Mouse (Mus musculus): ENCODE data around the gene Vps37d. TPM values are rescaled to one million over a fixed set of nuclear protein-coding genes. Genes with fewer than 3 reads are reported as not detected.

Vps37d gene
- polyA plus RNA-seq, 1 experiment from 2014 or later, result 2.9 TPM

GRCm38 (mm10) chr5:135078482-135078810 is 380 bp upstream of the Vps37d start:
- Histone ChIP-seq H3K9ac (ENCODE audit: low read depth, low read length) (peak overlapping the region; percentile 95), H3K36me3 (ENCODE audit: control insufficient read depth, insufficient read depth, low read length) (no peaks in the 10 kb centered on the region), H3K9me3 (ENCODE audit: control insufficient read depth, low read length) (no peaks in the 10 kb centered on the region), H3K27ac (ENCODE audit: low read length) (no peak overlapping the region), H3K4me3 (ENCODE audit: low read length) (peak overlapping the region; percentile 83), H3K4me1 (ENCODE audit: control insufficient read depth, insufficient read depth, low read length) (peaks cover 20% of the 10 kb centered on the region), H3K4me2 (ENCODE audit: low read depth, low read length) (peak overlapping the region; percentile 95), H3K27me3 (replicated peaks; ENCODE audit: control insufficient read depth, insufficient read depth, low read length) (no peaks in the 10 kb centered on the region)
- no peak; the same call in 1 of the 2 replicates for ATAC-seq
- 2% methylated on average over 11 of the region's 11 CpGs for WGBS

- Histone ChIP-seq H3K36me3 (ENCODE audit: control insufficient read depth, insufficient read depth, low read length) (no peaks in the 10 kb centered on the region), H3K4me2 (ENCODE audit: low read depth, low read length) (peak overlapping the region; percentile 95), H3K27ac (ENCODE audit: low read length) (peak overlapping the region; percentile 23; the same call in 1 of the 2 replicates), H3K4me3 (ENCODE audit: low read length) (peak overlapping the region; percentile 83), H3K9ac (ENCODE audit: low read depth, low read length) (peak overlapping the region; percentile 95), H3K27me3 (replicated peaks; ENCODE audit: control insufficient read depth, insufficient read depth, low read length) (no peaks in the 10 kb centered on the region), H3K4me1 (ENCODE audit: control insufficient read depth, insufficient read depth, low read length) (peaks cover 22% of the 10 kb centered on the region), H3K9me3 (ENCODE audit: control insufficient read depth, low read length) (no peaks in the 10 kb centered on the region)
- ATAC-seq, result peak; percentile 21; the same call in 1 of the 2 replicates
- WGBS, result 16% methylated on average over 14 of the region's 14 CpGs
Observed at GRCm38 (mm10) chr5:135076931-135077505, 1.0 kb downstream of the Vps37d start.

- Histone ChIP-seq H3K4me3 (ENCODE audit: low read length) (no peak overlapping the region), H3K4me2 (ENCODE audit: low read depth, low read length) (no peak overlapping the region), H3K27me3 (replicated peaks; ENCODE audit: control insufficient read depth, insufficient read depth, low read length) (no peaks in the 10 kb centered on the region), H3K27ac (ENCODE audit: low read length) (no peak overlapping the region), H3K4me1 (ENCODE audit: control insufficient read depth, insufficient read depth, low read length) (peaks cover 22% of the 10 kb centered on the region), H3K9ac (ENCODE audit: low read depth, low read length) (0 out of 2 replicates have a peak overlapping the region, but pooled peaks have one; percentile 95), H3K9me3 (ENCODE audit: control insufficient read depth, low read length) (no peaks in the 10 kb centered on the region), H3K36me3 (ENCODE audit: control insufficient read depth, insufficient read depth, low read length) (no peaks in the 10 kb centered on the region)
- no peak for ATAC-seq
- WGBS, result 81% methylated on average over 14 of the region's 14 CpGs
Observed at GRCm38 (mm10) chr5:135076368-135076767, 1.7 kb downstream of the Vps37d start.

GRCm38 (mm10) chr5:135075655-135076054 is 2.4 kb downstream of the Vps37d start:
- no peak overlapping the region for H3K9ac ChIP-seq (ENCODE audit: low read depth, low read length)
- H3K27me3 ChIP-seq (replicated peaks; ENCODE audit: control insufficient read depth, insufficient read depth, low read length), result no peaks in the 10 kb centered on the region
- no peaks in the 10 kb centered on the region for H3K9me3 ChIP-seq (ENCODE audit: control insufficient read depth, low read length)
- no peak overlapping the region for H3K4me3 ChIP-seq (ENCODE audit: low read length)
- peaks cover 22% of the 10 kb centered on the region for H3K4me1 ChIP-seq (ENCODE audit: control insufficient read depth, insufficient read depth, low read length)
- H3K4me2 ChIP-seq (ENCODE audit: low read depth, low read length), result no peak overlapping the region
- WGBS, result 66% methylated on average over 4 of the region's 4 CpGs
- no peaks in the 10 kb centered on the region for H3K36me3 ChIP-seq (ENCODE audit: control insufficient read depth, insufficient read depth, low read length)
- no peak for ATAC-seq
- no peak overlapping the region for H3K27ac ChIP-seq (ENCODE audit: low read length)

- no peaks in the 10 kb centered on the region for H3K27me3 ChIP-seq (replicated peaks; ENCODE audit: control insufficient read depth, insufficient read depth, low read length)
- WGBS, result 42% methylated on average over 26 of the region's 26 CpGs
- no peaks in the 10 kb centered on the region for H3K9me3 ChIP-seq (ENCODE audit: control insufficient read depth, low read length)
- peaks cover 21% of the 10 kb centered on the region for H3K4me1 ChIP-seq (ENCODE audit: control insufficient read depth, insufficient read depth, low read length)
- no peak overlapping the region for H3K4me3 ChIP-seq (ENCODE audit: low read length)
- ATAC-seq, result no peak
- H3K36me3 ChIP-seq (ENCODE audit: control insufficient read depth, insufficient read depth, low read length), result no peaks in the 10 kb centered on the region
- 0 out of 2 replicates have a peak overlapping the region, but pooled peaks have one; percentile 9 for H3K4me2 ChIP-seq (ENCODE audit: low read depth, low read length)
- H3K27ac ChIP-seq (ENCODE audit: low read length), result no peak overlapping the region
- peak overlapping the region; percentile 48 for H3K9ac ChIP-seq (ENCODE audit: low read depth, low read length)
Observed at GRCm38 (mm10) chr5:135073349-135074150, 4.5 kb downstream of the Vps37d start.

GRCm38 (mm10) chr5:135072720-135073119 is 5.3 kb downstream of the Vps37d start:
- peaks cover 19% of the 10 kb centered on the region for H3K4me1 ChIP-seq (ENCODE audit: control insufficient read depth, insufficient read depth, low read length)
- WGBS, result 66% methylated on average over 6 of the region's 6 CpGs
- no peak overlapping the region for H3K27ac ChIP-seq (ENCODE audit: low read length)
- H3K4me3 ChIP-seq (ENCODE audit: low read length), result no peak overlapping the region
- no peaks in the 10 kb centered on the region for H3K27me3 ChIP-seq (replicated peaks; ENCODE audit: control insufficient read depth, insufficient read depth, low read length)
- no peaks in the 10 kb centered on the region; the same call in 1 of the 2 replicates for H3K9me3 ChIP-seq (ENCODE audit: control insufficient read depth, low read length)
- H3K9ac ChIP-seq (ENCODE audit: low read depth, low read length), result no peak overlapping the region
- H3K36me3 ChIP-seq (ENCODE audit: control insufficient read depth, insufficient read depth, low read length), result no peaks in the 10 kb centered on the region; the same call in 1 of the 2 replicates
- ATAC-seq, result no peak
- H3K4me2 ChIP-seq (ENCODE audit: low read depth, low read length), result no peak overlapping the region

GRCm38 (mm10) chr5:135072061-135072460 is 6.0 kb downstream of the Vps37d start:
- WGBS, result 100% methylated on average over 2 of the region's 2 CpGs
- peaks cover 14% of the 10 kb centered on the region for H3K4me1 ChIP-seq (ENCODE audit: control insufficient read depth, insufficient read depth, low read length)
- no peak overlapping the region for H3K27ac ChIP-seq (ENCODE audit: low read length)
- H3K4me2 ChIP-seq (ENCODE audit: low read depth, low read length), result no peak overlapping the region
- ATAC-seq, result no peak
- no peaks in the 10 kb centered on the region; the same call in 1 of the 2 replicates for H3K36me3 ChIP-seq (ENCODE audit: control insufficient read depth, insufficient read depth, low read length)
- no peaks in the 10 kb centered on the region; the same call in 1 of the 2 replicates for H3K9me3 ChIP-seq (ENCODE audit: control insufficient read depth, low read length)
- no peak overlapping the region for H3K9ac ChIP-seq (ENCODE audit: low read depth, low read length)
- no peak overlapping the region for H3K4me3 ChIP-seq (ENCODE audit: low read length)
- no peaks in the 10 kb centered on the region for H3K27me3 ChIP-seq (replicated peaks; ENCODE audit: control insufficient read depth, insufficient read depth, low read length)

GRCm38 (mm10) chr5:135070448-135070847 is 7.6 kb downstream of the Vps37d start:
- Histone ChIP-seq H3K4me1 (ENCODE audit: control insufficient read depth, insufficient read depth, low read length) (peaks cover 10% of the 10 kb centered on the region), H3K4me3 (ENCODE audit: low read length) (no peak overlapping the region), H3K9ac (ENCODE audit: low read depth, low read length) (no peak overlapping the region), H3K27ac (ENCODE audit: low read length) (no peak overlapping the region), H3K4me2 (ENCODE audit: low read depth, low read length) (no peak overlapping the region), H3K27me3 (replicated peaks; ENCODE audit: control insufficient read depth, insufficient read depth, low read length) (no peaks in the 10 kb centered on the region), H3K9me3 (ENCODE audit: control insufficient read depth, low read length) (no peaks in the 10 kb centered on the region; the same call in 1 of the 2 replicates), H3K36me3 (ENCODE audit: control insufficient read depth, insufficient read depth, low read length) (no peaks in the 10 kb centered on the region; the same call in 1 of the 2 replicates)
- no peak for ATAC-seq
- WGBS, result 75% methylated on average over 3 of the region's 3 CpGs

- 88% methylated on average over 3 of the region's 3 CpGs for WGBS
- Histone ChIP-seq H3K27me3 (replicated peaks; ENCODE audit: control insufficient read depth, insufficient read depth, low read length) (no peaks in the 10 kb centered on the region), H3K36me3 (ENCODE audit: control insufficient read depth, insufficient read depth, low read length) (no peaks in the 10 kb centered on the region; the same call in 1 of the 2 replicates), H3K9me3 (ENCODE audit: control insufficient read depth, low read length) (no peaks in the 10 kb centered on the region; the same call in 1 of the 2 replicates), H3K4me2 (ENCODE audit: low read depth, low read length) (no peak overlapping the region), H3K4me3 (ENCODE audit: low read length) (no peak overlapping the region), H3K9ac (ENCODE audit: low read depth, low read length) (no peak overlapping the region), H3K4me1 (ENCODE audit: control insufficient read depth, insufficient read depth, low read length) (peaks cover 10% of the 10 kb centered on the region; the same call in 1 of the 2 replicates), H3K27ac (ENCODE audit: low read length) (no peak overlapping the region)
- no peak for ATAC-seq
Observed at GRCm38 (mm10) chr5:135066008-135066407, 12.1 kb downstream of the Vps37d start.
